Mouse (Mus musculus) forebrain, embryonic 13.5 days (tissue): Measurements from ENCODE around the gene Eya3. TPM values are rescaled to one million over a fixed set of nuclear protein-coding genes. Genes with fewer than 3 reads are reported as not detected.
"Not testable (repeated sequence)": the region's sequence is repeated elsewhere in the genome, so short reads cannot be mapped to it uniquely, and the experiment has no call there.

Experiments
- ATAC-seq: fragments of 200-750 bp; cut with Nextera tagmentation; 2 replicates; pipeline ENCODE4 v1.8.0; 2017
- H3K27ac ChIP-seq: fragments of 300-500 bp; sonication (generic); 2 replicates; pipeline ENCODE4 v1.5.1; 2015; ENCODE audit warnings: inconsistent platforms, mild to moderate bottlenecking, moderate library complexity
- H3K27me3 ChIP-seq: fragments of 300-500 bp; sonication (generic); 2 replicates; pipeline ENCODE4 v1.6.1; 2015; ENCODE audit warnings: mild to moderate bottlenecking, inconsistent platforms
- H3K36me3 ChIP-seq: fragments of 300-500 bp; sonication (generic); 2 replicates; pipeline ENCODE4 v1.6.1; 2015; ENCODE audit warnings: mild to moderate bottlenecking, inconsistent platforms; ENCODE audit not compliant: poor library complexity, severe bottlenecking
- H3K4me1 ChIP-seq: fragments of 300-500 bp; sonication (generic); 2 replicates; pipeline ENCODE4 v1.6.1; 2015; ENCODE audit warnings: inconsistent platforms
- H3K4me2 ChIP-seq: fragments of 300-500 bp; sonication (generic); 2 replicates; pipeline ENCODE4 v1.6.1; 2015; ENCODE audit warnings: inconsistent platforms, mild to moderate bottlenecking, moderate library complexity
- H3K4me3 ChIP-seq: fragments of 300-500 bp; sonication (generic); 2 replicates; pipeline ENCODE4 v1.5.1; 2015; ENCODE audit warnings: mild to moderate bottlenecking, inconsistent platforms
- H3K9ac ChIP-seq: fragments of 300-500 bp; sonication (generic); 2 replicates; pipeline ENCODE4 v1.6.1; 2015; ENCODE audit warnings: mild to moderate bottlenecking, inconsistent platforms
- H3K9me3 ChIP-seq: fragments of 300-500 bp; sonication (generic); replicated peaks from 2 replicates; pipeline ENCODE4 v1.6.1; 2016; ENCODE audit warnings: inconsistent platforms
- WGBS: fragments of 180-500 bp; shearing (Covaris S2); methylation state at CpG from one replicate; pipeline ENCODE4 v1.1.7; 2015; 5-methylcytosine and 5-hydroxymethylcytosine counted together
- polyA plus RNA-seq: library from polyadenylated mRNA; unstranded; fragments of >200 nt; fragmentation: Nextera tagmentation; extraction: Ambion mirVana; gene quantifications from 2 replicates; pipeline ENCODE4 v1.2.1, GENCODE M21; 2015

Eya3 gene
- polyA plus RNA-seq, 1 experiment from 2014 or later, result 24.1 TPM

DNA sequence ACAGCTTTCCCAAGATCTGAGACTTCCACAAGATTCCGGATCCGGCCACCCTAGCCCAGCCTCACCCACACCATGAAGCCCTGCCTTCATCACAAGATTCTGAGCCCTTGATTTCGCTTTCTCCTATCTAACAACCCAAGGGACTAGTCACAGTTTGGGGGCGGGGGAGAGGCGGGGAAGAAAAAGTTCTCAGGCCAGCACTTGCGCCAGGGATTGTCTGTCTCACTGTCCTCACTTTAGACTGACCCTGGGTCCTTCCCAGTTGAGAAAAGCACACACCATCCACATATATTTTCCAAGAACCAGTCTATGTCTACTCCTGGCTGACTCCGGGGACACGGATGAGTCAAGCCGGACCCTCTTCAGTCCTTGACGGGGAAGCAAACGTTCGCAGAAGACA lies 92.8 kb downstream of the Eya3 start:
- ATAC-seq, result no peak
- Histone ChIP-seq H3K36me3 (0 out of 2 replicates have a peak, but pooled peaks cover 5% of the 10 kb centered on the region), H3K4me3 (peak overlapping the region; percentile 59), H3K27me3 (no peaks in the 10 kb centered on the region), H3K9ac (peak overlapping the region; percentile 70), H3K4me2 (peak overlapping the region; percentile 87), H3K27ac (no peak overlapping the region), H3K9me3 (no peaks in the 10 kb centered on the region), H3K4me1 (peaks cover 9% of the 10 kb centered on the region)
- WGBS, result 54% methylated on average over 12 of the region's 12 CpGs

DNA sequence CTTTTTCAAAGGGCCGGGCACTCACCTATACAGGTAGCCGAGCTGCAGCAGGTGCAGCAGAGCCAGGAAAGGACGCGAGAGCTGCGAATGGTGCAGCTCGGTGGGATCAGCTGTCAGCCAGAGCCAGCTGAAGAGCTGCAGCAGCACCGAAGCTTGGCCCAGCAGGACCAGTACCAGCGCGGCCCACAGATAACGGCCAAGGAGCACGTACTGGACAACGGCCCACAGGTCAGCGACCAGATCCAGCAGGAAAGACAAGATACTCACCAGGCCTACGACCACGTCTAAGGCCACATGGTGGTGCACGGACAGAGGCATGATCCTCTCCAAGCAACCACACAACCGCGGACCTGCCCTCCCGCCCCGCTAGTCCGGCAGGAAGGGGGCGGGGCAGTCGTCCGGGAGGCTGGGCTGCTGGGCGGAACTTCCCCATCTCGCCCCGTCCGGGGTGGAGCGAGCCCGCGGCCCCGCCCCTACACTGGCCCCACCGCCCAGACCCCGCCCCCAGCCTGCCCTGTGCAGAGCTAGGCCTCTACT lies 93.4 kb downstream of the Eya3 start, which contains the start of gene Xkr8:
TSS of gene Xkr8 (minus strand) at position 399 of the 537 bp plus-strand sequence.
- Histone ChIP-seq H3K4me2 (peak within 1 kb of the TSS; percentile 87), H3K9me3 (no peaks in the 10 kb centered on the region), H3K4me3 (peak within 1 kb of the TSS; percentile 59), H3K27me3 (no peaks in the 10 kb centered on the region), H3K36me3 (no peaks in the 10 kb centered on the region), H3K27ac (no peak within 1 kb of the TSS), H3K4me1 (peaks cover 9% of the 10 kb centered on the region), H3K9ac (peak within 1 kb of the TSS; percentile 70)
- ATAC-seq, result peak; percentile 95
- 2% methylated on average over 34 of the region's 34 CpGs for WGBS

DNA sequence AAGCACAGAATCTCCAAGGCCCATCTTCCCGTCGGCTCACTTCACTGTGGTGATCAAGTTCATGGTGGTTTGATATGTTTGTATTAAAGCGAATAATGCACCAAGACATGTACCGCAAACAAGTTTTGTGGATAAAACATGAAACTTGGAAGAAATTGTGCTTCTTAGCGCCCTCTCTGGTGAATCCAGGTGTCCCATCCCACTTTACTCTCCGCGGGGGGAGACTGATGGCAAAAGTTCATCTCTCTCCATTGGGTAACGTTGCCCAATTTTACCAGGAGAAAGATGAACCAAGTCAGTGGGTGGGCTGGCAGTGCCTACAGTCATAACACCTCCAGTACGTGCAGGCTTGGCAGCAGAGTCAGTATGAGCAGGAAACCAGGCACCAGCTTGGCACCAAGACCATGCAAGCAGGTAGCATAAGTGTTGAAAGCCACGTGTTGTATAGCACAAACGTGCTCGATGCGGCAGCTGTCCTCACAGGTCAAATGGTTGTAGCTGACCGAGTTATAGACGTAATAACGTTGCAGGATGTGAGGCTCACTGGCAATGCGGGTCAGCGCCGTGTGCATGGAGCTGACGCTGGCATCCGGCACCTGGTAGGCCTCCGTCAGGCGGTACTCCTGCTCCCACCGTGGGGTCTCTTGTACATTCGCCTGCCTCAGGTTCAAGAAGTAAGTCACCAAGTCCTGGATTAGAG lies 94.4 kb downstream of the Eya3 start:
- H3K27ac ChIP-seq, result no peak overlapping the region
- no peaks in the 10 kb centered on the region for H3K36me3 ChIP-seq
- no peak overlapping the region for H3K4me3 ChIP-seq
- peaks cover 9% of the 10 kb centered on the region for H3K4me1 ChIP-seq
- no peak overlapping the region for H3K9ac ChIP-seq
- no peak overlapping the region for H3K4me2 ChIP-seq
- no peaks in the 10 kb centered on the region for H3K9me3 ChIP-seq
- 91% methylated on average over 25 of the region's 25 CpGs for WGBS
- no peaks in the 10 kb centered on the region for H3K27me3 ChIP-seq
- no peak for ATAC-seq

DNA sequence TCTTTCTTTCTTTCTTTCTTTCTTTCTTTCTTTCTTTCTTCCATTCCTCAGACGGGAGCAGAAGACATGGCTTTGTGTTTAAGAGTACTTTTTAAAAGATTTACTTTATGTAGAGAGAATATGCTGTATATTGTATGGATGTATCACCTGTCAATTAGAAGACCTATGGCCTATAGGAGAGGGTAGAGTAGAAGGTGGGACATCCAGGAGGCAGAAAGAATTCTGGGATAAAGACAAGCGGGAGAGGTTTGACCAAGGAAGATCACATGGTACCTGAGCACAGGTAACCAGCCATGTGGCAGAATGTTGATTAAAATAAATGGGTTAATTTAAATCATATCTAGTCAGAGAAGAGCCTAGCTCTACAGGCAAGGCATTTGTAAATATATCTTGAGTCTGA lies 96.0 kb downstream of the Eya3 start:
- Histone ChIP-seq H3K27ac (no peak overlapping the region), H3K9ac (no peak overlapping the region), H3K4me1 (peaks cover 9% of the 10 kb centered on the region), H3K27me3 (no peaks in the 10 kb centered on the region), H3K4me3 (no peak overlapping the region), H3K9me3 (no peaks in the 10 kb centered on the region), H3K4me2 (no peak overlapping the region), H3K36me3 (no peaks in the 10 kb centered on the region)
- ATAC-seq, result no peak
- WGBS, result 96% methylated on average over 2 of the region's 2 CpGs

DNA sequence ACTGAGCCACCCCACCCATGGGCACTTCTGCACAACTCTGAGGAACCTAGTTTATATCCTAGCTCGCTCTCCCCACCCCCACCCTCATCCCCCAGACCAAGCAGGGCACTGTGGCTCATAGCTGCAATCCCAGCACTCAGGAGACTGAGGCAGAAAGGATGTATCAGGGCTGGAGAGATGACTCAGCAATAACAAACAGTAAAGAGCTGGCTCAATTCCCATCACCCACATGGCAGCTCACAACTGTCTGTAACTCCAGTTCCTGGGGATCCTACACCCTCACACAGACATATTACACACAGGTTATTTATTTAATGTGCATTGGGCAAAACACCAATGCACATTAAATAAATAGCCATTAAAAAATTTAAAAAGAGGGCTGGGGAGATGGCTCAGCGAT lies 96.6 kb downstream of the Eya3 start:
- no peak overlapping the region for H3K4me3 ChIP-seq
- H3K27ac ChIP-seq, result no peak overlapping the region
- ATAC-seq, result no peak
- no peaks in the 10 kb centered on the region for H3K27me3 ChIP-seq
- no peak overlapping the region for H3K4me2 ChIP-seq
- H3K9ac ChIP-seq, result no peak overlapping the region
- H3K9me3 ChIP-seq, result no peaks in the 10 kb centered on the region
- no peaks in the 10 kb centered on the region for H3K36me3 ChIP-seq
- peaks cover 9% of the 10 kb centered on the region for H3K4me1 ChIP-seq
- WGBS, result 82% methylated on average over 2 of the region's 2 CpGs

DNA sequence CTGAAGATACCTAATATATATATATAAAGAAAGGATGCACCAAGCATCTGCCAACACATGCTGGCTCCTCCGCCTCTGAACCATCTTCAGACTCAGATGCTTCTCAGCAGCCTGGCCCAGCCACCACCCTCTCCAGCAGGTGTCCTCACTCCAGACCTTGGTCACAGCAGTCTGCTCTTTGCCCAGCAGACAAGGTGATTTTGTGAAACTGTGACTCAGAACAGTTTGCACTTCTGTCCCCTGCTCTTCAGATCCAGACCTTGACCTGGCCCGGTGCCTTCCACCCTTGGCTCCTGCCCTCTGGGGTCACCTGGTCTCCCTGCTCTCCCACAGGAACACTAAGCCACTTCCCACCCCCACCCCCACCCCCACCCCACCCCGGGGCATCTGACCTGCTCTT lies 97.1 kb downstream of the Eya3 start:
- 76% methylated on average over 3 of the region's 3 CpGs for WGBS

DNA sequence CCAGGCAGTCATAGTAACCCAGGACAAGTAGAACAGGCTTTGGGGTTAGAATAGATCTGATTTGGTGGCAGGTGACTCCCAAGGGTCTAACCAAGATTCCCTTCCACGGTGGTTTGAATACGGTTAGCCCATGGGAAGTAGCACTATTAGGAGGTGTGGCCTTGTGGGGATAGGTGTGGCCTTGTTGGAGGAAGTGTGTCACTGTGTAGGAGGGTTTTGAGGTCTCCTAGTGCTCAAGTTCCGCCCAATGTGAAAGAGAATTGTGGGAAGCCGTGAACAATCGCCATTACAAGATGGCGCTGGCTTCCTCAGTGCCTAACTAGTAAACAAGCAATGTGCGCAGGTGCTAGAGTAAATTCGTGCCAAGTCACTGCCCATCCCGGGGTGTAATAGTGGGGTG lies 98.4 kb downstream of the Eya3 start:
- H3K27ac ChIP-seq, H3K9me3 ChIP-seq, ATAC-seq, H3K9ac ChIP-seq, H3K36me3 ChIP-seq, H3K4me2 ChIP-seq, H3K4me3 ChIP-seq, H3K27me3 ChIP-seq, H3K4me1 ChIP-seq: not testable (repeated sequence)
- 92% methylated on average over 9 of the region's 9 CpGs for WGBS

More for the DNA sequence above, 97.1 kb downstream of the Eya3 start:
- no peak overlapping the region for H3K9ac ChIP-seq
- ATAC-seq, result no peak
- no peaks in the 10 kb centered on the region for H3K9me3 ChIP-seq
- H3K4me1 ChIP-seq, result peaks cover 9% of the 10 kb centered on the region
- H3K27ac ChIP-seq, result no peak overlapping the region
- H3K36me3 ChIP-seq, result no peaks in the 10 kb centered on the region
- no peak overlapping the region for H3K4me2 ChIP-seq
- H3K27me3 ChIP-seq, result no peaks in the 10 kb centered on the region
- no peak overlapping the region for H3K4me3 ChIP-seq

DNA sequence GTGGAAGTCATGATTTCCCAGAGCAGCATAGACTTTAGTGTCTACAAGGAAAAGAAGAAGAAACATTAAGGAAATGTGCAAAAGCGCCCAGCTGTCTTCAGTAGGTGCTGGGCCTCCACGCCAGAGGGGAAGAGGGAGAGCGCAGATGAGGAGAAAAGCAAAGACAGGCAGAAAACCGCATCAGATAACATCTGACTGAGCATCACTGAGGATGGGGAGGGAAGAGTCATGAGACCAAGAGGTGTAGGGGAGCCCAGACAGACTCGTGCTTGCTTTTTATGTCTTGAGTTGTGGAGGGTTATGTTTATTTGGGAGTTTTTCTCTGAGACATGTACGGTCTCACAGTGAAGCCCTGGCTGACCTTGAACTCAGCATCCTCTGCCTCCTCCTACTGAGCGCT lies 102.7 kb downstream of the Eya3 start:
- H3K4me2 ChIP-seq, result no peak overlapping the region
- H3K9me3 ChIP-seq, result no peaks in the 10 kb centered on the region
- 96% methylated on average over 7 of the region's 7 CpGs for WGBS
- H3K27me3 ChIP-seq, result no peaks in the 10 kb centered on the region
- H3K4me1 ChIP-seq, result 0 out of 2 replicates have a peak, but pooled peaks cover 9% of the 10 kb centered on the region
- no peak overlapping the region for H3K4me3 ChIP-seq
- ATAC-seq, result no peak
- H3K36me3 ChIP-seq, result no peaks in the 10 kb centered on the region
- no peak overlapping the region for H3K9ac ChIP-seq
- H3K27ac ChIP-seq, result no peak overlapping the region

DNA sequence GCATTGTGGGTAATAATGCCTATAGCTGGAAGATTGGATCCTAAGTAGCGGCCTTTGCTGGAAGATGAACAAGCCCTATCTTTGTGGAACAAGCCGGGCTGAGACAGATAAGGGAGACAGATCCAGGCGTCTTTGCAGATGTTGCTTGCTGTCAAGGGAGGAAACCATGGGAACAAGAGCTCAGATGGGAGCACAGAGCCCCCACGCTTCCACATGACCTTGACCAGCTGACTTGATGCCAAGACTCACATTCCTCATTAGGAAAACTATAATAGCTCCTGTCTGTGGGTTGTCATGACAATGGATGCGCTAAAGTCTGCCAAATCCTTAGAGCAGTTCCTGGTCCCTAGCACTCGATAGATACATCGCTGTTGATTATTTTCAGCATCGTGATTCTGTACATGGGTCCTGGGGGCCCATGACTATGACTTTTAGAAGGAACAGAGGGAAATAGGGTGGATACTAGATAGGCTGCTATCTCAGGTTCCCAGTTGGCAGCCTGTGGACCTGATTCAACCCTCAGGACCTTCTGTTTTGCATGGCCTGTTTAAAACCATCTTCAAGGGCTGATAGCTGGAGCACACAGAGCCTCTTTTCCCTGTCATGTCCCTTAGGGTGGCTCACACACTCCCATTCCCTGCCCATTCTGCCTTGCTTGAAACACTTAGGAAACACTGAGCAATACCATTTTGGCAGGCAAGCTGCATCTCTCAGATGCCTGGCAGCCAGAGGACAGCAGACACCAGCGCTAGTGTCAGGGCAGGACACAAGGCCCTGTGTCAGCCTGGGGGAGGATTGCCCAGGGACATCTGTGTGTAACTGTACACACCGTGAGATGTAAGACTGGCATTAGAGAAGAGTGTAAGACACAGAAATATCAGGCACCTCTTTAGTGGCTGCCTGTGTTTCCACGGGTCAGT lies 105.5 kb downstream of the Eya3 start:
- Histone ChIP-seq H3K4me1 (0 out of 2 replicates have a peak, but pooled peaks cover 9% of the 10 kb centered on the region), H3K36me3 (no peaks in the 10 kb centered on the region), H3K9me3 (no peaks in the 10 kb centered on the region), H3K27ac (peak overlapping the region; percentile 35; the same call in 1 of the 2 replicates), H3K4me2 (no peak overlapping the region), H3K27me3 (no peaks in the 10 kb centered on the region), H3K9ac (no peak overlapping the region), H3K4me3 (no peak overlapping the region)
- ATAC-seq, result no peak
- 75% methylated on average over 11 of the region's 11 CpGs for WGBS

DNA sequence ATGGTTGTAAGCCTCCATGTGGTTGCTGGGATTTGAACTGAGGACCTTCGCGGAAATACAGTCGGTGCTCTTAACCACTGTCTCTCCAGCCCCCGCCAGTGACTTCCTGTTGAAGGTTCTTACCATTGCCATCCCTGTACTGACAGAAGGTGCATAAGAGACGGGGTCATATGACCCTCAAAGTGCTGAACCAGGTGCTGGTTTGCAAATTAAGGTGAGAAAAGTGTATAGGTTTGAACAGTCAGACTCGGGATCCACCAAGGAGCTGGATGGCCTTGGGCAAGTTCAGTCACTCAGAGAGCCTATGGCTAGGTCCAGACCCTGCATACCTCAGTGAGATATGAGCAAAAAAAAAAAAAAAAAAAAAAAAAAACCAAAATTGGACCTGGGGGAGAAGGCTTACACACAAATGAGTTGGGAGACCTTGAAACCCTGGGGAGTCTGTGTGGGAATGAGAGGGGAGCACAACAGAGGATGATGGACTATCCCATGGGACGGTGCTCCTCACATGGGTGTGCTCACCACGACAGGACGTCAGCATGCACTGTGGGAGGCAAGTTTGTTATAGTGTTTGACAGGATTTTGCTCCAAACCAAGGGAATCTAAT lies 108.2 kb downstream of the Eya3 start:
- Histone ChIP-seq H3K4me1 (0 out of 2 replicates have a peak, but pooled peaks cover 9% of the 10 kb centered on the region), H3K9ac (no peak overlapping the region), H3K9me3 (no peaks in the 10 kb centered on the region), H3K4me2 (no peak overlapping the region), H3K27me3 (no peaks in the 10 kb centered on the region), H3K27ac (no peak overlapping the region), H3K36me3 (no peaks in the 10 kb centered on the region), H3K4me3 (no peak overlapping the region)
- ATAC-seq, result no peak
- WGBS, result 88% methylated on average over 9 of the region's 9 CpGs

DNA sequence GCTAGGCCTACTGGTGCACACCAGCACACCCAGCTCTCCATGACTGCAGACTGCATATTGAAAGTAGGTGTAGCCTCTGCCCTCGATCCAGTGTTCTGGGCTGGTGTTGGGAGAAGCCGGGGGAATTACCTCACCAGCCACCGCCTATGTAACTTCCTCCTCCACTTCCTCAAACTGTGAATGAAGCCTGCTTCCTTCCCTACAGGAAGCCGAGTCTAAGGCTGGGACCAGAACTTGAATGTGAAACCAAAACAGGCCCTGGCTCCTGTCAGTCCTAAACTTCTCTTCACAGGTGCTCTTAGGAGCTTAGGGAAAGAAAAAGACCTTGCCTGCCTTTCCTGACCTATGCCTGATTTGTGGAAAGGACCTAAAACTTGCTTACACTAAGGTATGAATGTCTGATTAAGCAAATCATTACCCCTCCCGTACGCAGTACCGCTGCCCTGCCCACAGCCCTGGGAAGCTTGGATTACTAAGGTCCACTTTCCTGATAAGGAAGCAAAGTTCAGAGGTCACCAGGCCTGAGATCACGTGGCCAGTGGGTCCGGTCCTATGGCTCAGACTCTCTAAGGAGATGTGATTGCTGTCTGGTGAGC lies 109.0 kb downstream of the Eya3 start:
- Histone ChIP-seq H3K27me3 (no peaks in the 10 kb centered on the region), H3K9ac (no peak overlapping the region), H3K4me2 (no peak overlapping the region), H3K4me3 (no peak overlapping the region), H3K9me3 (no peaks in the 10 kb centered on the region), H3K4me1 (0 out of 2 replicates have a peak, but pooled peaks cover 9% of the 10 kb centered on the region), H3K36me3 (no peaks in the 10 kb centered on the region), H3K27ac (no peak overlapping the region)
- 78% methylated on average over 9 of the region's 9 CpGs for WGBS
- ATAC-seq, result no peak
